Mouse (Mus musculus) CD4-positive, CD25-positive, alpha-beta regulatory T cell, adult 4 months (primary cell): ENCODE results near the gene Gm45618. TPM values are rescaled to one million over a fixed set of nuclear protein-coding genes. Genes with fewer than 3 reads are reported as not detected.

Experiments used
- polyA plus RNA-seq, 2 experiments: library from polyadenylated mRNA; unstranded; fragments of 100-300 nt; shearing (Covaris generic); gene quantifications; one replicate each; pipeline ENCODE4 v1.2.1; 2017

Gm45618 gene
- polyA plus RNA-seq, 2 experiments from 2014 or later = not detected

Other genes starting within 250 kb of the Gm45618 start
- 10 to 100 TPM; 18.5 to 34.9 TPM for gene Tollip, start 202.2 kb downstream of the Gm45618 start, polyA plus RNA-seq
- under 1 TPM; 0.29 to 0.52 TPM for gene Brsk2, start 171.0 kb downstream of the Gm45618 start, polyA plus RNA-seq
- gene Mob2, start 59.7 kb downstream of the Gm45618 start, polyA plus RNA-seq = 10 to 100 TPM; 63.0 to 78.7 TPM
- under 1 TPM in 1 of 2 experiments, not detected in 1; 0.17 TPM for gene Dusp8, start 24.9 kb downstream of the Gm45618 start, polyA plus RNA-seq
- not detected for gene Gm39115, start 15.3 kb upstream of the Gm45618 start, polyA plus RNA-seq
- not detected for gene Gm45337, start 23.9 kb upstream of the Gm45618 start, polyA plus RNA-seq
- not detected for gene Gm29735, start 36.4 kb upstream of the Gm45618 start, polyA plus RNA-seq
- not detected for gene Gm4553, start 45.0 kb upstream of the Gm45618 start, polyA plus RNA-seq
- gene Krtap5-2, start 55.3 kb upstream of the Gm45618 start, polyA plus RNA-seq = not detected
- not detected for gene Gm10153, start 69.7 kb upstream of the Gm45618 start, polyA plus RNA-seq
- not detected for gene Krtap5-3, start 80.6 kb upstream of the Gm45618 start, polyA plus RNA-seq
- not detected for gene Gm7579, start 91.1 kb upstream of the Gm45618 start, polyA plus RNA-seq
- not detected for gene Krtap5-5, start 109.2 kb upstream of the Gm45618 start, polyA plus RNA-seq
- not detected for gene Gm40460, start 120.3 kb upstream of the Gm45618 start, polyA plus RNA-seq
- not detected for gene Gm2431, start 137.6 kb upstream of the Gm45618 start, polyA plus RNA-seq
- gene Gm4559, start 153.6 kb upstream of the Gm45618 start, polyA plus RNA-seq = not detected
- not detected for gene Krtap5-1, start 176.4 kb upstream of the Gm45618 start, polyA plus RNA-seq
- gene Krtap5-4, start 182.8 kb upstream of the Gm45618 start, polyA plus RNA-seq = not detected